Mouse (Mus musculus) urinary bladder, postnatal 36 days (tissue): ENCODE measurements around the gene Ercc6.
A peak's percentile ranks its signal among the peaks of the same experiment; 100 is the strongest.

ENCODE experiments used
- DNase-seq, 2 experiments: peaks; one replicate each; pipeline ENCODE4 v3.0.0; 2022; ENCODE audit warnings: low spot score in 2 of 2, mixed read lengths in 1 of 2

Ercc6 gene

DNA sequence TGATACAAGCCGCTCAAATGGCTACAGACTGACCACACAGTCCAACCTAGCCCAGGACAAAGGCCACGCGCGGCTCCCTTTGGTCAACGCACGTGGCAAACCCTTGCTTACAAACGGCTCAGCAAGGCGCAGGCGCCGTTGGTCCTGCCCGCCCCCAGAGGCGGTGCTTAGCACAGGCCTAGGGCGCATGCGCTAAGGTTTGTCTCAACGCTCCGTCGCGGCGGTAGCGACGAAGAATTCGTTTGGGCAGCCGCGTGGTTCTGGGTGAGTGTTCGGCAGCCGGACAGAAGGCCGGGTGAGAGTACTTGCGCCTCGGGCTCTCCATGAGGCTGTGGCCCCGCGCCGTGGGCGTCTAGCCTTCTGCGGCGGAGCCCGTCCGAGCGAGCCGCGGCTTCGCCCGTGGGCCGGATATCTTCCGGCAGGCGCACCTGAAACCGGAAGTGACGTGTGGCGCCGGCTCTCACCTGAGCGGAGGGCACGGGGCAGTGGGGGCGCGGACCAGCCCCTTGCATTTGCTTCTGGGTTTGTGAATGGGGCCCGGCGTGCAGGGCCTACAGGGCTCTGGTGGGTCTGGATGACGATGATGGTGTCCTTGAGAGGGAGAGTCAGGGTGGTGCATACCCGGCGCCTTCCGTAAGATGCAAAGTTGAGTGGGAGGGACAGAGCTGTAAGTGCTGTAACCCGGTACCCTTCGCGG lies at the start of gene Ercc6:
Gene Ercc6, plus strand, starts transcription at position 186 of the 697 bp plus-strand sequence.
- DNase-seq = peak; percentile 93

GRCm38 (mm10) chr14:32464601-32465505 lies 48.5 kb upstream of the Ercc6 start, which contains the start of gene Slc18a3:
Gene Slc18a3 (minus strand): TSS chr14:32464850.
- DNase-seq = no peak

DNA sequence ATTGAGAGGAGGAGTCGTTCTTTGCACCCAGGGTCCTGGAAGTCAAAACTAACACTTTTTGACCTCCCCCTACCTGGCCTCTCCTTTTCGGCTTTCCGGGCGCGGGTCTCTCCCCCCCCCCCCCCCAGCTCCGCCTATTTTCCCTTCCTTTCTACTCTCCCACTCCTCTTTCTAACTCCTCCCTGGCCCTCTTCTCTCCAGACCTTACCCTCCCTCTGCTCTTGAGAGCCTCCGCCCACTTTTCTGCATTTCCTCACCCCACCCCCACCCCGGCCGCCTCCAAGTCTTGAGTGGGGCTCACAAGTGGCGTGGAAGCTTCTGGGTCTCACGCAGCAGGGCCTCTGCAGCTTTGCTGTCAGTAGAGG lies 47.8 kb upstream of the Ercc6 start:
- no peak for DNase-seq

- DNase-seq = no peak
Measured at GRCm38 (mm10) chr14:32465889-32466288, 47.4 kb upstream of the Ercc6 start, which contains the start of gene Chat. Gene Chat (minus strand): TSS chr14:32465989.

- peak; percentile 27 to 43 for DNase-seq
Measured at GRCm38 (mm10) chr14:32467606-32468005, 45.7 kb upstream of the Ercc6 start.

DNA sequence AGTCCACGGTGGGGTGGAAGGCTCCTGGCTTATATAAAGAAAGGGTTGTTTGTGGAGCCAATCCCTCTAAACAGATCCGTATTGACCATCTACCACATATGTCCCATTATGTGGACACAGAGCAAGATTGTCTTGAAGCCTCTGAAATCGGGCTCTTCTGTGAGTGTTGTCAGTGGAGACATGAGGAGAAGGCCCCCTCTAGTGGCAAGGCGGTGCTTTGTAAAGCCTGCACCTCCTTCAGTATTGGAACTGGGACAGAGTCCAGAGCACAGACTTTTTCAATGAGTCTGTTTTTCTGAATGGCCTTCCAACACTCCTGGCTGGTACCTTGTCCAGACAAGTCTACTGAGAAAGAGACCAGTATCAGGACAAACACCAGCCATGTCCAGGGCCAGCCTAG lies 40.3 kb upstream of the Ercc6 start:
- peak; percentile 23 to 34 for DNase-seq

- no peak for DNase-seq
Measured at GRCm38 (mm10) chr14:32476559-32476958, 36.8 kb upstream of the Ercc6 start.

DNA sequence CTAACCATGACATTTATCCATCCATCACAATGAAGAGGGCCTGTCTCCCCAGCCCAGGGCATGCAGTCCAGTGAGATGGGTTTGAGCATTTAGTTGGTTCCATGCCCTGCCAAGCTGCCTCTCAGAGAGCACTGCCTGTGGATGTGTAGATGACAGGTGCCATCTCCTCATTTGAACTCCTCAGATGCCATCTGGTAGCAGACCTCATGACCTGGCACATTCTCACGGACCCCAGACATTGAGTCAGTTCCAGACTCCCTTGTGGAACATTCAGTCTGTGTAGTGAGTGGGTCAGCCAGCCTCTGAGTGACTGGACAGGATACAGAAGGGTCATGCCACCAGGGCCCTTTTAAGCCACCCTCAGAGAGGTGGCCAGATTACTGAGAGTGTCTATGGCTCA lies 35.7 kb upstream of the Ercc6 start:
- DNase-seq = no peak

DNA sequence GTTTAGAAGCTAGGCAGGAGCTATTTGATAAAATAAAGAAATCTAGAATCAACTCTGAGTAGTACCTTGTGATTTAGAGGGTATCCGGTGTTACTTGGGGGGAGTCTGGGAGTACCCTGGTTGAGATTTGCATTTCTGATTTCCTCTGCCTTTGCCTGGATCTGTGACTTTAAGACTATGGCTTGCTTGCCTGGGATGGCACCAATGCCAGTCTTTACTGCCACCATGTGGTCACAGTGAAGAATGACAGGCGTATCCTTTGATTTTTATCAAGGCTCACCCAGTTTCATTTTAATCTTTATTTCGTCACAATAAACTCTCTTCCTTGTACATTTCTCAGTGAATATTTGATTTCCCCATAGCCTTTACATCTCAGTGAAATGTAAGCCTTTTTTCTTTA lies 31.3 kb upstream of the Ercc6 start:
- no peak for DNase-seq

DNA sequence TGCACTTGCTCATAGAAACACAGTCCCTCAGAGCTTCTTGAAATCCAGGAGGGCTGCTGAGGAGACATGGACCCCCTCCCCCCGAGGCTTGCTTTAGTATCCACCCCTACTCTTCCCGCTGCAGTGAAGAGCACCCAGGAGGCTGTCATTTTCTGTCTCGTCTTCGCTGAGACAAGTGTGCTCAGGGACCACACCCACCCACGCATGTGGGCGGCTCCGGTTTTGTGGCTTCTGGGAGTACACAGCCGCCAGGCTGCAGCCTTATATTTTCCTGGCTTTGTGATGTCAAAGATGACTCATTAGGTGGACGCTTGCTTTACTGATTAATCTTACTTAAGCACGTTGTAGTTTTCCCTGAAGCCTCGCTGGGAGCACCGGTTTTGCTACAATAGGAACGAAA lies 20.8 kb upstream of the Ercc6 start:
- no peak for DNase-seq

DNA sequence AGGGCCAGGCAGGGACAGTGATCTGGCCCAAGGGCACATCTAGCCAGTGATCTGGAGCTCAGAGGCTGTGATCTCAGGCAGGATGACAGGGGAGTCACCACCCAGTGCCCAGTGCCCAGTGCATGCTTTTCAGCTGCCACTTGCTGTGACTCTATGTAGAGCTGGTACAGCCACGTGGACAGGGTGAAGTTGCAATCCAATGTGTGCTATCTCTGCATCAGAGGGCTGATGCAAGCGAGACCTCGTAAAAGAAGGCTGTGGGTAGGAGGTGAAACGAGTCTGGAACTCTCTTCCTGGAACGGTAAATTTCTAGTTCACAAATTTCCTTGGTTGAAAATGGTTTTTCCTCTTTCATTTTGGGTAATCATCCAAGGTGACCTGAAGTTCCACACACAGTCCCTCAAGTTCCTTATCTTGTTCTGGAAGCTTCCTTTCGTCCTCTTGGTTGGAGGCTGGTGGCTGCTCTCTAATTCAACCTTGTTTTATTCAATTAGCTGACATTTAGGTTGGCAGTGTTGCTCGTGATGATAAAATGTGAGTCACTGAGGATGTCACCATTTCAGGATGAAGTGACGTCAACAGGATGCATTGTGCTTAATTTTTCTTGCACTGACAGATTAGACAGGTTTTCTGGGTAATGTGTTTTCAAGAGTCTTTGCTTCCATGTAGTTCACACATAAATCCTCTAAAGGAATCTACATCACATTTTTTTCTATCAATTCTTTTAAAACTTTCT lies 17.0 kb upstream of the Ercc6 start:
- DNase-seq = peak in 1 of 2 experiments; percentile 31

DNA sequence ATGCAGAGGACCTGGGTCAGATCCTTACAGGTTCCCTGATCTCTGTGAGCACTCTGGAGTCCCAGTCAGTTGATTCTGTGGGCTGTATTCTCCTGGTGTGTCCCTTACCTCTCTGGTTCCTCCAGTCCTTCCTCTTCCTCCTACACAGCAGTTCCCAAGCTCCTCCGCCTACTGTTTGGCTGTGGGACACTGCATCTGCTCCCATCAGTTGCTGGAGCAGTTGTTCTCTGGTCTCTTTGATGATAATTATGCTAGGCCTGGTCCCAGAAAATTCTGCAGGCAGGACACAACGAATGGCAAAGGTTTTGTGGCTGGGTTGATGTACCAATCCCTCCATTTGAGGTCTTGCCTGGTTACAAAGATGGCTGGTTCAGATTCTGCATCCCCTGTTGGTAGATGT lies 12.0 kb upstream of the Ercc6 start:
- DNase-seq = no peak

GRCm38 (mm10) chr14:32502764-32503688 lies 10.3 kb upstream of the Ercc6 start:
- DNase-seq = no peak

GRCm38 (mm10) chr14:32503897-32504296 lies 9.4 kb upstream of the Ercc6 start:
- no peak for DNase-seq

DNA sequence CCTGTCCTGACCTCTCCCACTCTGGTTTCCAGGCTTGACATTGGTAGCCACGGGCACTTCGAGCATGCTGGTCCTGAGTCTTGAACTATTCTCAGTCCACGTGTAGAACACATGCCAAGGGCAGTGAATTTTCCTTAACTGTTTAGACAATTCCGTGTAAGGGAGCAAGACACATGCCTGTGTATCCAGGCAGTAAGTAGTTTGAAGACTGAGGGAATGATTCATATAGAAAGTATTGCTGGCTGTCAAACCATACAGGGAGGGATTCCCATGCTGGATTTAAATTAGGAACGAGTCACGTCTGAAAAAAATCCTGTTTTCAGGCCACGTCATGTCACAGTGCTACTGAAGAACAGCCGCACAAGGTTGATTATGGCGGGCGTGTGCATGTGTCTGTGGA lies 7.0 kb upstream of the Ercc6 start:
- no peak for DNase-seq

- no peak for DNase-seq
Measured at GRCm38 (mm10) chr14:32507216-32507615, 6.1 kb upstream of the Ercc6 start.

DNA sequence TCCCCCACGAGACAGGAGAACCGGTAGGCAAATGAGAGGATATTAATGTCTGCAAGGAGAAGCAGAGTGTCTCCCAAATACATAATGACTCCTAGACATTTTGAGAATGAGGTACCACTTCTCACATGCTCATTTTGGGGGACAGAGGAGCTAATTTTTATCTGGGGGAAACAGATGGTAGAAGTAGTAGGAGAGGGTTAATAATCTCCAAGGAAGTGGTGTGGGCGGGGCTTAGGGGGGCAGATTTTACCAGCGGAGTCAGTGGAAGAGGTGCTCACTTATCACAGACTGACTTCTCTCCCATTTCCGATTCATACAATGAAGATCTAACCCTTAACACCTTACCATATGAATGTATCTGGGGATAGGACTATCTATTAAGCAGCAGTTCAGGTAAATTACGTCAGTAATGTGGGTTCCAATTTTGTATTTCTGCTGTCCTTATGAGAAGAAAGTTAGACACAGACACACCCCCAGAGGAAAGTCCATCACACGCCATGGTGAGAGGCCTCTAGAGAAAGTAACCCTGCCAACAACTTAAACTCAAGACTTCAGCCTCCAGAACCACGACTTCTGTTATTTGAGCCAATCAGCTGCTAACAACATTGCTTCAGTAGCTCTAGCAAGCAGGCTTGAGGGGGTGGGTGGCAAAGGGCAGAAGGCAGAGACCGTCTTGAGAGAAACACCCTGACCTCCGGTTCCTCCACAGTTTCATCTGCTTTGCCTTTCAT lies 5.1 kb upstream of the Ercc6 start:
- DNase-seq = no peak

GRCm38 (mm10) chr14:32509443-32509961 lies 3.8 kb upstream of the Ercc6 start:
- DNase-seq = no peak

- no peak for DNase-seq
Measured at GRCm38 (mm10) chr14:32512912-32513311, 409 bp upstream of the Ercc6 start.

DNA sequence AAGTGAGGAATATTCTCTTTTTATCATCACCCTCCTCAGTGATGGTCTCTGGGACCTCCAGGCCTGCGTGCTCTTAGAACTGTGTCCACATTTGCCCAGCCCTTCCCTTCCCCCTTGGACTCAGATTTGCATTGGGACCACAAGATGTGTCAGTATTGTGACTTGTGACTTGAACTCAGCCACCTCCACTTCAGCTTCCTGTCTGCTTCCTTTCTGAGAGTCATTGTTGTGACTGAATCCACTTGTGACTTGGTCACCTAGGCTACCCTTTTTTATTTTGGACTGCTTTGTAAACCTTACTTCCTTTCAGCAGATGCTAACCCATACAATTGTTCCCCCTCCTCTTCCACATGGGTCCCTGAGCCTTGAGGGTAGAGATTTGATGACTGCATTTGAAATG lies 2.8 kb downstream of the Ercc6 start:
- no peak for DNase-seq
